Mouse (Mus musculus): ENCODE results near the gene Cacna2d4.

Gene Cacna2d4

DNA sequence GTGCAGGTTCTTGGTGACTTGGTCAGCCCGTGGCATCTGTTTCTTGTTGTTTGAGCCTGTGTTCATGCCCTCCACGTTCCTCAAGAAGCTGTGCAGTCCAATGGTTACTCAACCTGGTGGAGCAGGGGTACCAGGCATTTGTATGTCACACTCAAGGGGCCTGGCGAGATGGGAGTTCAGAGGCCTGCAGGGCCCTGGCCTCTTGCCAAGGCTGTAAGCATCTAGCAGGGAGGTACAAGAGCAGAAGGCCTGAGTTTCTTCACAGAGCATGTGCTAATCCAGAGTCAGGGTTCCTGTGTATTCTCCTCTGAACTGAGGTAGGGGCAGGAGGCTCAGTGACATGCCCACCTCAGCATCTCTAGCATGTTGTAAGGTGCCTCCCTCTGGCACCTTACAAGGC, 76.8 kb downstream of the Cacna2d4 start:
- peak; percentile 42 for DNase-seq

DNA sequence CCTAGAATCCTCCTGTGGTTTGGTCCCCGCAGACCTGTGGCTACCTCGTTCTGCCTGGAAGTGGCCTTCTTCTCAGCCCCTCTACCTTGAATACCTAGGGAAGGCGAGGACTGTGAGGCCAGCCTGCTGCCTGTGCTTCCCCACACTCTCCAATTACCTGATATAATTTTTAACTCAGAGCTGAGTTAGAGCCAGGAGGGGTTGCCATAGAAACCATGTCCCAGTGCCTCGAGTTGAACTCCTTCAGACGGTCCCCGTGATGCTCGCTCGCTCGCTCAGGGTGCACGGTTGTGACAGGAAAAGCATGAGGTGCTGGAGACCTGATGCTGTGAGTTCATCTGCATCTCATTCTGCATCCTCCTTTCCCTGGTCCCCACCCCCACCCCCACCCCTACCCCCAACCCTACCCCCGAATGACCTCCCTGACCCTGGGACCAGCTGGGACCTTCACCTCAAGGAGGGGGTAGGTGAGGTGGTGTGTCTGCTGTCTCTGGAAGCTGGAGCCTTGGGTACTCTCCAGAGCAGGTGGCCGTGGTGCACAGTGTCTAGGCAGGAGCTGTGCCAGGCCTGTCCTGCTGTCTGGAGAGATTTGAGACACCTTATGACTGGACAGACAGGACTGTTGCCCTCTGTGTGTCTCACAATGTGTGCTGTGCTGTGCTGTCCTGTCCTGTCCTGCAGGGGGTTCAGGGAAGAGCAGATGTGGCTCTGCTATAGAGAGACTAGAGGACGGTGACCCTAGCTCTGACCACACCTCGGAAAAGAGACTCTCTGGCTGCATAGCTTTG, 77.5 kb downstream of the Cacna2d4 start:
- no peak for DNase-seq

DNA sequence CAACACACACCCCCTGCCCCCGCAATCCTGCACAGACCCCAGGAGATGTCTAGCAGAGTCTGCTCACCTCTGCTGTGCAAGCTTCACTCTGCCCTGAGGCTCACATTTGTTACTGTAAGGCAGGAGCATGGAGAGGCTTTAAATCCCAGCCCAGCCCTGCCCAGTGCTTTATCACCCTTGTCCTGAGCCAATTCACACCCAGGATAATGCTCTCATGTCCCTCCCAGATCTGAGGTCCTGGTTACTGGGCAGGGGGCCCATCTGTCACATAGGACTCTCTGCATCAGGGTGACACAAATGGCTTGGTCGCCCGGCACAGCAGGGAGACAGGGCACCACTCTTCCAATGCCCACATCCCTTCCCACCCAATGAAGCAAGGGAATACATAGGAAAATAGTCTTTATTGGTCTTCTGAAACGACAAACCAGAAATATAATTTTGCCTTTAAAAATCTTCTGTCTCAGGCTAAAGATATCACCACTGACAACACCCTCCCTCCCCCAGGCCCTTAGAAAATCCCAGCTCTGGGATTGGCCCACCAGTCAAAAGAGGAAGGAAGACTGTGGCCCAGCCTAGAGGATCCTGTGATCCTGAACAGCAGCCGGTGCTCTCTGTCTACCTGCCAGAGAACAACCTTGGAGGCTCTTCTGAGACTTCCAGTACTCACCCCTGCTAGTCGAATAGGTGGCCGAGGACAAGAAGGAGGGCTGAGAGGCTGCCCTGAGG, 78.6 kb downstream of the Cacna2d4 start:
- no peak for DNase-seq

DNA sequence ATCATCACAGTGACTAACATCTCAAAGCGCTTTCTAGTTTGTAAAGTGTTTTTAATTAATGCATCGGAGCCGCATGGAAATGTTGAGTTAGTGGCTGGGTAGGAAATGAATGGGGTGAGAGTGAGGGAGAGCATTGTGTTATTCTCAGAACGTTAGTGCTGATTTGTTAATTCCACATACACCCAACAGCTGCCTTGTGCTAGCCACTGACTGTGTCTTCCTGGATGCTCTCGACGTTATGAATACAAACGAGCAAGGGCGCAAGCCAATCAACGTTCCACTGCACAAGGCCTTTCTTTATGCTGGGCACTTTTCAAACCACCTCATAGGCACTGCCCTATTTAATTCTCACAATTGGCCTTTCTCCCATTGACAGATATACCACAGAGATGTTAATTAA, 82.4 kb downstream of the Cacna2d4 start:
- no peak for DNase-seq

DNA sequence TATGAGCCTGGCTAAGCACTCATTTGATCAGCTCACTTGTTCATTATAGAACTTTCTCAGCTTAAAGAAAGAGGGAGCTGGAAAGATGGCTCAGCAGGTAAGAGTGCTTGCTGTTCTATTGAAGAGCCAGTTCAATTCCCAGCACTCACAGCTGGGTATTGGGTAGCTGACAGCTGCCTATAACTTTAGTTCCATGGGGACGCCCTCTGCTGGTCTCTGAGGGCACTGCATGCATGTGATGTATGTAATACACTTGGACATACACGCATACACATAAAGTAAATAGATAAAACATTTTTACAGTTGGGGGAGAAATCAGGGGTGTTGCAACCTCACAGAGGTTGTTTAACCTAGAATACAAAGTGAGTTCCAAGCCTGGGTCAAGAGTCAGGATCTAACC, 83.0 kb downstream of the Cacna2d4 start:
- DNase-seq, result no peak

DNA sequence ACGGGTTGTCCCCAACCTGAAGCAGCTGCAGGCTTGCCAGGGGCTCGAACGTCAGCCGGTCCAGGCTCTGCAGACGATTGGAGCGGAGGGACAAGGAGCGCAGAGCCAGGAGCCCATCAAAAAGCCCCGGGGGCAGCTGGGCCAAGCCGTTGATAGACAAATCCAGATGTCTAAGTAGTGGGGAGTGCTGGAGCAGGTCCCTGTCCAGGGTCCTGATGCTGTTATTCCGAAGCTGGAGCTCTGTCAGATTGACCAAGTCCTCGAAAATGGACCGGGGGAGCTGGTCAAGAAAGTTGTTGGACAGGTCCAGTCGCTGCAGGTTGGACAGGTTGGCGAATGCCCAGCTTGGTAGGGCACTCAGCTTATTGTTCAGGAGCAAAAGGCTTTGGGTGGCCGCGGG, 84.2 kb downstream of the Cacna2d4 start:
- DNase-seq, result no peak

DNA sequence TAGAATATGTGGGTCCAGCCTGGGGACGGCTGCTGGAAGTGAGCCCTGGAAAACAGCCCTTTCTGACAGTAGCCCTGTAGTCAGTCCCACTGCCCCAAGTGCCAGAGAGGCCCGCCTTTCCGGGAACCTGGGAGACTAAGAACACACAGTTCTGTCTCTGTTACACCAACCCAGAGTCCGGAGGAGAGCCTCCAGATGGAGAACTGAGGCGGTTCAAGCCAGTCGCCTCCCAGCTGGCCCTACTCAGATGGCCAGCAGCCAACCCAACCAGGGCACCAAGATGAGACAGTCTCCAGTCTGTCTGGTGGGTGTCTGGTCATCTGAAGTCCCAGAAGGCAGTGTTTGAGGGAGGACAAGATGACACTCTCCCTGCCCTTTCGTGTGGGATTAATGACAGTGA, 85.4 kb downstream of the Cacna2d4 start:
- no peak for DNase-seq

DNA sequence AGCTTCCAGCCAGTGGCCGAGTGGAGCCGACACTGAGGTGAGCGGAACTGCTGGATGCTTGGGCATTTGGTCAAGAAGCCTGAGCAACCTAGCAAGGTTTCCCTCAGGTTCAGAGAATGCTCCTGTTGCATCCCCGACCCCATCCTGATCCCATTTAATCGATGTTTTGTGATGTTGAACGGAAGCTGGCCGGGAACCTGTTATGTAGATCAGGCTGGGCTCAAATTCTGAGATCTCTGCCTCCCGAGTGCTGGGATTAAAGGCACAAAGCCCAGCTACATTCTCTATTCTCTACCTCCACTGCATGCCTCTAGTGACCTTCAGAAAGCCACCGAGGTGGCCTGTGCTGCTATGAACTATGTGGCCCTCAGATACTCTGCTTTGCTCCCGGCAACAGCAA, 88.5 kb downstream of the Cacna2d4 start:
- no peak for DNase-seq

DNA sequence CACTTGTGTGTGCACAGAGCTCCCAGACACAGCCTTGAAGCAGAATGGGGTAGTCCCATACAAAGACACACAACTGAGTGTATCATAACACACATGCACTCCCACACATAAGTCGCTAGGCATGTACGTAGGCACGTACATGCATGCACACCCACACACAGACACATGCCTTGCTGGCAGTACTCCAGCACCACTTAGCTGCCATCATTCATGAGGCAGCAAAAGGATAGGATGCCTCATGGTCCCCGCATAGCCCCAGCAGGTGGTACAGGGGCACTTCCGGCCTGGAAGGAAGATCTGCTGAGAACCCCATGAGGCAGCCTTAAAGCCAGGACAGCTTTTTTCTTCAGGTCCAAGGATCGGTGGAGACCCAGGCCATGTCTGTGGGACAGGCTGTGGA, 89.7 kb downstream of the Cacna2d4 start:
- no peak for DNase-seq

DNA sequence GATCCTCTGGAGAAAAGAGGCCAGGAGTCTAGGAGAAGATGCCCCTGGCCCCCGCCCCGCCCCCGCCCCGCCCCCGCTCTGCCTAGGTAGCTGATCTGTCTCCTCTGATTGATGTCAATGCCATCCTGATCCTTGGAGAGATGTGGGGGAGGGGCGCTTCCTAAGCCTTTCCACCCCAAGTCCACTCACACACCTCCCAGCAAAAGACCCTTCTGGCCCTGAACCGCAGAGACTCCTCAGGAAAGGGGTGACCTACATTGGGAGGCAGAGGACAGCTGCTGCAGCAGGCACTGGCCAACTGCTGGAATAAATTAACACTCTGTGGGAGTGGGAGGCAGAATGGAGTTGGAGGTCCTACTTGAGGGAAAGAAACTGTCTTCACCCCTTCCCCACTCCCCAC, 90.2 kb downstream of the Cacna2d4 start:
- DNase-seq, result no peak

DNA sequence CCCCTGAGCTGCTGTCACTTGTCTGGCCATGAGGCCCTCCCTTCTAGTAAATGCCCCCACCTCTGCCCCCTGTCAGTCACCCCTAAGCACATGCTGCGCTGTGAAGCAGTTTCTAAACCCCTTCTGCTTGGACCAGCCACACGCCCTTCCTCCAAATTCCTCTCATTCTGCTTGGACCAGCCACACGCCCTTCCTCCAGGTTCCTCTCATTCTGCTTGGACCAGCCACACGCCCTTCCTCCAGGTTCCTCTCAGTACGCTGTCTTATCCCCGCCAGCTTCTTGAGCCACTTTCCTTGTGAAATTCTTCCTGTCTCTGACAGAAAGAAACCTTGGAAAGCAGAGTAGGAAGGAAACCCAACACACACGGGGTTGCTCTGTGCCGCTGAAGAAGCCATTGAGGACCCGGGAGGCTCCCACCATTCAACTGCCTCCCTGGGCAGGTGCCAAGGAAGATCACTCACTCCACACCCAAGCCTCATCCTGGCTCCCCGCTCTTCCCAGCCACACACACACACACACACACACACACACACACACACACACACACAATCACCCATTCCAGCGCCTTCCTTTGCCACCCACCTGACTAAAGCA, 92.3 kb downstream of the Cacna2d4 start:
- no peak for DNase-seq

DNA sequence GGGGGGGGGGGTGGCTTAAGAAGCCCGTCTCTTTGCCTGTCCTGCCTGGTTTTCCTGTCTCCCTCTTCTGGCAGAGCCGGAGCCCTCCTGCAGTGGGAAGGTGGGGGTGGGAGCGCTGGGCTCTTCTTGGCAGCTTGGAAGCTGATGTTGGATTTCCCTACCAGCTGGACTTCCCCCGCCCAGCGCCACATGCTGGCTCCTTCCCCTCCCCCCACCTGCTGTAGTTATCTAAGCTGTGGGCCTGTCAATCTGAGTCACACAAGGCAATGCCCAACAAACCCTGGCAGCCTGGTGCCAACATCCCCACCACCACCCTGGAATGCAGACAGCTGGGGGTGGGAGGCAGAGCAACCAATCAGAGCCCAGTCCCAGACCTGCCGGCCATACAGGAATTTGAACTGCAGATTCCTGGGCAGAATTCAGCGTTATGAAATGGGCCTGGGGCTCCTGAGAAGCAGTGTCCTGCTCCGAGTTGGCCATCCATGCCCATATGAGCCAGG, 92.9 kb downstream of the Cacna2d4 start:
- DNase-seq, result peak; percentile 73

DNA sequence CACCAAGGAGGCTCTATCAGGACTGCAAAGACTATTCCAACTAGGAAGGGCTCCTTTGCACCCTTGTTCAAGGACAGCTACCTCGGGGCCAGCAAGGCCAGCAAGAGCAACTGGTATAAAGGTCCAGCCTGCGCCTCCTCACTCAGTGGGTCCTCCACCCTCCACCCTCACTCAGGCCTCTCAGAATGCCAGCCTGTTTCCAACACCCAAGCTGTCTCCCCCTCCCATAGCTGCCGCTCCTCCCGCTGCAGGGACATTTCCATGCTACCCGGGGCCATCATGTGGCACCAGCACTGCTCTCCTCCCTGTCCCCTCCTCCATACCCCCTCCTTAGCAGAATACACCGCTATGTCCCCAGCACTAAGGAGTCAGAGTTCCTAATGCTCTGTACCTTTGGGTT, 93.6 kb downstream of the Cacna2d4 start:
- no peak for DNase-seq

DNA sequence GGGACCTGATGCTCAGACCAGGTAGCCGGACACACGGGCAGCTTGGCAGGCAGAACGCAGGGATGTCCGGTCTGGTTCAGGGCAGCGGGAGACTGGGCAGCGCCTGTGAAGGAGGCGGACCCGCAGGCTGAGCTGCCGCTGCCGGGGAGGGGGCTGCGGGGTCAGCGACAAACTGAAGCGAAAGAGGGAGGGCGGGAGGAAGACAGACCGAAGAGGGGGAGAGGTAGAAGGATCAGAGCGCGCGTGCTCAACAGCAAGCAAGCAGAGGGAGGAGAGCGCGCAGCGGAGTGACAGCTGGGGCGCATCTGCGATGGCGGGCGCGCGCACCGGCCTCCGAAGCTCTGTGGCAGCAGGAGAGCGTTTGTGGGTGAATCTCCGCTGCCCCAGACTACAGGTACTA, 94.2 kb downstream of the Cacna2d4 start, which contains the start of gene Lrtm2:
Gene Lrtm2, minus strand, starts transcription at position 261 of the 400 bp plus-strand sequence.
- DNase-seq, result peak; percentile 59

DNA sequence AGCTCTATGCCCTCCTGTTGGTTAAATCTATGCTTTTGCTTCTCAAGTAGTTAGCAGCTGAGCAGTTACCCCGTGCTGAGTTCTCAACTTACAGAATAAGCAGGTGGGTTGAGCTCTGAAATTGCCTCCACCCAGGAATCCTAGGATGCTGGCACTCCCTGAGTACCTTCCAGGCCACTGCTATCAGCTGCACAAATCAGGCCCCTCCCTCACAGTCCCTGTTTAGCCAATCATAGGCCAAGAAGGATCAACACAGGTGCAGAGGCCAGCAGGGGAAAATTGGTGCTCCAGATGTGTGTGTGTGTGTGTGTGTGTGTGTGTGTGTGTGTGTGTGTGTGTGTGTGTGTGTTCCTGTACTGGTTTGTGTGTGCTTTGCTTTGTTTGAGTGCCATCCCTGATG, 95.8 kb downstream of the Cacna2d4 start:
- DNase-seq, result no peak

DNA sequence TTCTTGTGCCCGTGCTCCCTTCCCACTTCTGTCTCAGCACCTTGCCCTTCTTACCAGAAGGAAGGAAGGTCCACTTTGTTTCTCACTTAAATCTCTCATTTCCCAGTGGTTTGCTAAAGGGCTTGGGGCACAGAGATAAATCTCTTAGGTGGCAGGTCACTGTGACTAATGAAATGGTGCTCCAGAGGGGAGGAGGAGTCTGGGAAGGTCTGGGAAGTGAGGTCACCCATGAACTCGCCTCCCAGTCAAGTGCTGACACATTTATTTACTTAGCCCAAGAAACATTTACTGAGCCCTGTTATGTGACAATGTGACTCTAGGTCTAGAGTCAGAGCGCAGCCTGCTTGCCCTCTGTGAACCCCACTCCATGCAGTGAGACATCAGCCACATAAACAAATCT, 96.9 kb downstream of the Cacna2d4 start:
- DNase-seq, result no peak

DNA sequence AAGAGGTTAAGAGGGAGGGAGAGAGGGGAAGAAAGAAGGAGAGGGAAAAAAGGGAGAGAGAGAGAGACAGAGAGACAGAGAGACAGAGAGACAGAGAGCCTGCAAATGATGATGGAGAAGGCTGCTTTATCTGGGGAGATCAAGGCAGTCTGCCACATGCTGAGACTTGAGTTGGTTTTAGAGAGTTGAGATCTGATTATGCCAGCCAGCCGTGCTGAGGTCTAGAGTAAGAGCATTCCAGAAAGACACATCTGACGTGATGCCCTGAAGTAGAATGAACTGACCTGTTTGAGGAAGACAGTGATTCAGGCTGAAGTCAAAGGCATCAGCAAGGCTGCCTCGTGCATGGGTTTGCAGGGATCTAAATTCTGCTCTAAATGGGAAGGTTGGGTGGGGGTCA, 97.5 kb downstream of the Cacna2d4 start:
- DNase-seq, result no peak

DNA sequence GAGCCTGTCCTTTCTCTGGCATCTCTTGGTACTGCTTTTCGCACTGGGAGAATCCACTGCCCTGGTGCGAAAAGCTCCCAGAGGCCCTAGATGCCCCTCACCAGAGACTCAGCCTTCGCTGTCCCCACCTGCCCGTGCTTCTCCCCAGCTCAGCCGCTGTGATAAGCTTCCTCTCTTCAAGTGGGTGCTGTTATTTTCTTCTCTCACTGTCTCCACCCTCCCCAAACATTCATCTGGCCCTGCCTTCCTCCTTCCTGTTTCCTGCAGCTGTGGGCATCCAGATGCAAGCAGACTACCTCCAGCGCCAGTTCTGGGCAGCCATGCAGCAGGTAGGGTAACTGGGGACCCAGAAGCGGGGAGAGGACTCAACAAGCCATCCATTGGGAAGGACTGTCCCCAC, 99.8 kb downstream of the Cacna2d4 start:
- no peak for DNase-seq

DNA sequence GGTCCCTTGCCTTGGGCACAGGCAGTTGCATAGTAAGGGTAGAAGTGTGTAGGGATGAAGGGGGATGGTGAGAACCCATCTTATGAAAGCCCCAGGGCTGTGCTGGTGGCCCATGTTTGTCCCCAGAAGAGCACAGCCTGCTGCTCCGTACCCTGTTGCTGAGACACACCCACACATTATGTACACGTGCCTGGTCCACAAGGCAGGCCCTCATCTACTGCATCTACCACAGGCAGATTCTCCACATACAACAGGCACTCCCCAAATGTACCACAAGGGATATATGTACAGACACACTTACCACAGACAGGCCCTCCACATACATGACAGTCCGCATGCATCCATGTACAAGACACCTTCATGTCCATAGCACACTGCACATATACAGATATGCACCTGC, 101.0 kb downstream of the Cacna2d4 start:
- no peak for DNase-seq

DNA sequence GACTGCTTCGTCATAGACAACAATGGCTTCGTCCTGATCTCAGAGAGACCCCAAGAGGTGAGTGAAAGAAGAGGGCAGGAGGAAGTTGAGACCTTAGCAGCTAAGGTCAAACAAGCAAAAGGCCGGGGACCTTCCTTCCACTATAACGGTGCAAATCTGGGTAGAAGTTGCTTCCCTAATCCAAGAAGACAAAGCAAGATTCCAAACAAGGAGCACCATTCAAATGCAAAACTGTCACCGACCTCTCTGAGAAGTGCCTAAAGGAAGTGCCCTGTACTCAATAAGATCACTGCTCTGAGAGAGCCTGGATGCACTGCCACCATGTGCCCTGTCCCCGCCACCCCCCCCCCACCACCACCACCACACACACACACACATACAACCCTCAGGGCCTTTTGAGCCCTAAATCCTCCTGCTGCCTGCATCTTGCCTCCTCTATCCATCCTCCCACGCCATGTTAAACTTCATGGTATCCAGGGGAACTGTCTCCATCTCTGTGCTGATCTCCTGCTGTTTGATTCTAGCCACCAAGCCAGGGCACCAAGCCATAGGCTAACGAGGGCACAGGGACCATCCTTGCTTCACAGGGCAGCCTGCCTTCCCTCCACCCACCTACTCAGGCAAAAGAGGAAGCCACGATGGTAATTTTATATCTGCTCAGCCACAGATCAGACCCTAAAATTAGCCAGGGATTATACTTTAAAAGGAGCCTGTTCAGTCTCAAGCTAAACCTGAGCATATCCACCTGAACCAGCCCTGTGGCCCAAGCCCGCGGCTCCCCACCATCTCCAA, 102.0 kb downstream of the Cacna2d4 start:
- no peak for DNase-seq

DNA sequence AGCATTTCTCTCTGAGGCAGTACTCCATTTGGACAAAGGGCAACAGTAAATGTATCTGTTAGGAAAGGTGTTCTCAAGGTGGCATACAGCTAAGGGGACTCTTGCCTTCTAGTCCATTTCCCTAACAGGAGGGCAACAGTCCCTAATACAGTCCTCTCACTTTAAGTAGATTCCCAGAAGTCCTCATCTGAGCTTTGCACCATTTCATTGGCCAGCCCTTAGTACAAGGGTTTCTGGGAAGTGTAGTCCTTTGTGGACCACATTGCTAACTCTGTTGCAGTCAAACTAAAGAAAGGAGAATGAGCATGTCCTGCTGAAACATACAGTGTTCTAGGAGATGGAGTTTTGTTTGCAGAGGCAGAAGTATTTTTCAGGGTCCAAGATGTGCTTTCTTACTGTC, 105.1 kb downstream of the Cacna2d4 start:
- DNase-seq, result no peak

DNA sequence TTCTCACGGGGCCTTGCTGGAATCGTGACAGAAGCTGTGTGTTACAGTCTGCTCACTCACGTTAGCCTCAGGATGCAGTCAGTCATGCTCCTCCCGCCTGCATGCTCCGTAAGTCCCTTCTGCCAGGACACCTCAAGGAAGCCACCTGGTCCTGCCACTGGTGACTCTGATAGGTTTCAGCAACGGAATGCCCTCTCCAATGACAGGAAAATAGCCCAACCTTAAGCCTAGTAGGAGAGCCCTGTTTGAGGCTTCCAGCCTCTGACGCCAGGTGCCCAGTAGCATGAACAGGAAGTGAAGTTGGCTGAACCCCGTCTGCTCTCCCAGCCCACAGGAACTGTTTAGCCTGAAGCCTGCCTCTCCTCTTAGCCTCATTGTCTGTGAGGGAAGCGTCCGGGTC, 109.9 kb downstream of the Cacna2d4 start:
- peak; percentile 74 for DNase-seq

DNA sequence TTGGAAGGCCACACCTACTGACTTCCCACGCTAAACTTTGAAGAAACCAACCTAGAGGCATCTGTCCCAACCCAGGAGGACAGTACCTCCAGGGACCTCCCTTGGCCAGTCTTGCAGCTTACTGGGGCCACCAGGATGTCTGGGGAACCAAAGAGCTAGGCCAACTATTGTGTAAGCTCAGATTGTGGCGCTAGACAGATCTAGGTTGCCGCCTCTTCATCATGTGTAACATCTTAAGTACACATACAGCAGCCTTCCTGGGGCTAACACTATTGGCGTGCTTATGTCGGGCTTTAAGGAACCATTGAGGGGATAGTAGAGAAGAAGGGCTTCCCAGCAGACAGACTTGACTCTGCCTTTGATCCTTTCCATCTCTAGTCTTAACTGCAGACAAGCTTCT, 111.5 kb downstream of the Cacna2d4 start:
- no peak for DNase-seq

Measured in cerebellum, adult 11-12 months (tissue).